Mouse (Mus musculus): ENCODE measurements around the gene Unc13d.

DNA sequence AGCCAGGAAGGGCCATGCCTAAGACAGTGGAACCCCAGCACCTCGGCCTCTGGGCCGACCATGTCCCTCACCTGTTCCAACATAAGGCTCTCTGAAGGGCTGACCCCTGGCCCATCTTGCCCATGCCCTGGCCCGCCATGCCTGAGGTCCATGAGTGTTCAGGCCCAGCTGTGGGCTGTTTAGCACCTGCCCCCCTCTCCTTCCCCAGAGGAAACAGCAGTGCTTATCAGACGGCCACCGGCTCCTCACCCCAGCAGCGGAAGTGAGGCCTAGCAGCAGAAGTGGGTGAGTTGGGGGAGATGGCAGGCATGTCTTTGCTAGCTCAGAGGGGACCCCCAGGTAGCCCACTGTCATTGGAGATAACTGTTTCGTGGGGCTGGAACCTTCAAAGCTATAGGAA lies 925 bp downstream of the Unc13d start:
- TF ChIP-seq CTCF (IDR thresholded peaks at IDR 0.05; ENCODE audit: low read depth) = no peak
- TF ChIP-seq EP300 (optimal IDR thresholded peaks at IDR 0.05) = no peak

All from stomach, postnatal 0 days (tissue).